Mouse (Mus musculus): ENCODE data around the gene Gm49325. TPM values are rescaled to one million over a fixed set of nuclear protein-coding genes. Genes with fewer than 3 reads are reported as not detected.

Gene Gm49325
- polyA plus RNA-seq, 1 experiment from 2014 or later, result 4.8 TPM

DNA sequence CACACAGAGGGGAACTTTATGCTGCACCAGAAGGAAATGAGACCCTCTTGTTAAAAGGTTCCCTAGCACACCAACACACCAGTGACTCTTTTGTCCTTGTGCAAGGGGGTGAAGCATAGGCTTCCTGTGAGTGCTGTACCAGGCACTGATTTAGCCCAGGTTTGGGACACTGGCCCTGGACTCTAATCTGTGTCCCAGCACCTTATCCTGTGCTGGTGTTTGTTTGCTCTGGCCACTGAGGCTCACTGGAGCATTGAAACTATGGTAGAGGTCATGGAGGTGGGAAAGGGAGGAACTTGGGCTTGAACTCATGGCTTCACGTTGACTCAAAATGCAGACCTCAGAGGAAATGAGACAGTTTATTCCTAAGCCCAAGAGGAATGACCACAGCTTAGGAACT lies 32.8 kb upstream of the Gm49325 start:
- H3K9me3 ChIP-seq, result no peaks in the 10 kb centered on the region
- WGBS, result 75% methylated on average over 1 of the region's 1 CpGs
- no peak overlapping the region for H3K9ac ChIP-seq
- H3K4me3 ChIP-seq (replicated peaks), result no peak overlapping the region
- no peaks in the 10 kb centered on the region for H3K27me3 ChIP-seq (replicated peaks)
- H3K36me3 ChIP-seq, result no peaks in the 10 kb centered on the region
- H3K4me2 ChIP-seq, result no peak overlapping the region
- ATAC-seq (ENCODE audit: insufficient read depth, low FRiP score, low read depth), result no peak
- H3K4me1 ChIP-seq, result peaks cover 3% of the 10 kb centered on the region; the same call in 1 of the 2 replicates
- H3K27ac ChIP-seq, result 0 out of 2 replicates have a peak overlapping the region, but pooled peaks have one; percentile 37

DNA sequence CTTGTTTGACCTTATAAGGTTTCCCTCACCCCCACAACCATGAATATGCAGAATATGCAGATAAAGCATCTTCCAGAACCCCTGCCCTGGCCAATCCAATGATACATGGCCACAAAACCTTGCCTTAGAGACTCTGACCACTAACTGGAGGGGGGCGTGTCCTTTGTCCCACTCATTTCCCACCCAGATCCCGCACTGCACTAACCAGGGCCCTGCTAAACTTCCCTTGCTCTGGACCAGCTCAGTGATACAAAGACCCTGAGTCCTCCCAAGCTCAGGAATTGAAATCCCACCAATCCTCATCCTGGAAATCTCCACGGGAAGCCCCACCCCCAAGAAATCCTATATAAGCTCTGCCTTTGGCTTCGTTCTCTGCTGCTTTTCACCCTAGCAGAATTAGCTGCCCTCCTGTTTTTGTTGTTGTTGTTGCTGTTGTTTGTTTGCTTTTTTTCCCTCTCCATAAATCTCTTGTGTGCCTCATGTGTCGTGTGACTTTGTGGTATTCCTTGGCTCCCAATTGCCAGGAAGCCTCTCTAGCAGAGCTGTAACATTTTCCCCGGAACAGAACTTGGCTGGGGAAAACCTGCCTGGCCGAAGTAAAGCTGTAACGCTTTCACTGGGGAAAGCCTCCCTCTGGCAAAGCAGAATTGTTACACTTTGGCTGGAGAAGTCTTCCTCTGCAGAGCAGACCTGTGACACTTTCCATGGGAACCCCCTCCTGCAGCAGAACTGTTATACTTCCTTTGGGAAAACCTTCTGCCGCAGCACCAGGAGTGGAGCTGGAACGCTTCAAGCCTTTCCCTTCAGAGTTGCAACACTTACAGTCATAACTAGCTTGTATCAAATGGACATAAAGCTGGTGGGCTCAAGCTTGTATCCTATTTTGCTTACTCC lies 25.7 kb upstream of the Gm49325 start:
- ATAC-seq (ENCODE audit: insufficient read depth, low FRiP score, low read depth), result no peak
- 0 out of 2 replicates have a peak overlapping the region, but pooled peaks have one; percentile 22 for H3K27ac ChIP-seq
- no peak overlapping the region for H3K9ac ChIP-seq
- no peaks in the 10 kb centered on the region for H3K9me3 ChIP-seq
- H3K36me3 ChIP-seq, result no peaks in the 10 kb centered on the region
- H3K4me3 ChIP-seq (replicated peaks), result no peak overlapping the region
- no peak overlapping the region for H3K4me2 ChIP-seq
- WGBS, result 58% methylated on average over 10 of the region's 10 CpGs
- H3K27me3 ChIP-seq (replicated peaks), result no peaks in the 10 kb centered on the region
- peaks cover 28% of the 10 kb centered on the region for H3K4me1 ChIP-seq

DNA sequence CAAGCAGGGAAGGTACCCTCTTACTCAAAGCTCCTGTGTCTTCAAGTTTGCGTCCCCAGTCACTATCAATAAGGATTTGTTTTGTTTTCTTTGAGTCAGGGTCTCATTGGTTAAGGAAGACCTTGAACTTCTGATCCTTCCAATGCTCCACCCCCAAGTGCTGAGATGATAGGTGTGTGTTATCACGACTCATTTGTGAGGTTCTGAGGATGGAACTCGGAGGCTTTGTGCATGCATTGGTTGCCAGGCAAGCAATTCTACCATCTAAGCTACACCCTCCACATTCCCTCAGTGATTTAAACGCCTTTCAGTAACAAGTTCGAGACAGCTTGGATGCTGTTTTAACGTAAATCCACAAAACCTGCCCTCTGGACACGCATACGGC lies 25.0 kb upstream of the Gm49325 start:
- no peaks in the 10 kb centered on the region for H3K27me3 ChIP-seq (replicated peaks)
- H3K4me1 ChIP-seq, result peaks cover 28% of the 10 kb centered on the region
- no peaks in the 10 kb centered on the region for H3K9me3 ChIP-seq
- H3K9ac ChIP-seq, result peak overlapping the region; percentile 24; the same call in 1 of the 2 replicates
- peak overlapping the region; percentile 65 for H3K4me2 ChIP-seq
- peak overlapping the region; percentile 83 for H3K27ac ChIP-seq
- H3K36me3 ChIP-seq, result no peaks in the 10 kb centered on the region
- ATAC-seq (ENCODE audit: insufficient read depth, low FRiP score, low read depth), result 0 out of 2 replicates have a peak, but pooled peaks have one; percentile 4
- H3K4me3 ChIP-seq (replicated peaks), result peak overlapping the region; percentile 84
- WGBS, result 4% methylated on average over 8 of the region's 8 CpGs

DNA sequence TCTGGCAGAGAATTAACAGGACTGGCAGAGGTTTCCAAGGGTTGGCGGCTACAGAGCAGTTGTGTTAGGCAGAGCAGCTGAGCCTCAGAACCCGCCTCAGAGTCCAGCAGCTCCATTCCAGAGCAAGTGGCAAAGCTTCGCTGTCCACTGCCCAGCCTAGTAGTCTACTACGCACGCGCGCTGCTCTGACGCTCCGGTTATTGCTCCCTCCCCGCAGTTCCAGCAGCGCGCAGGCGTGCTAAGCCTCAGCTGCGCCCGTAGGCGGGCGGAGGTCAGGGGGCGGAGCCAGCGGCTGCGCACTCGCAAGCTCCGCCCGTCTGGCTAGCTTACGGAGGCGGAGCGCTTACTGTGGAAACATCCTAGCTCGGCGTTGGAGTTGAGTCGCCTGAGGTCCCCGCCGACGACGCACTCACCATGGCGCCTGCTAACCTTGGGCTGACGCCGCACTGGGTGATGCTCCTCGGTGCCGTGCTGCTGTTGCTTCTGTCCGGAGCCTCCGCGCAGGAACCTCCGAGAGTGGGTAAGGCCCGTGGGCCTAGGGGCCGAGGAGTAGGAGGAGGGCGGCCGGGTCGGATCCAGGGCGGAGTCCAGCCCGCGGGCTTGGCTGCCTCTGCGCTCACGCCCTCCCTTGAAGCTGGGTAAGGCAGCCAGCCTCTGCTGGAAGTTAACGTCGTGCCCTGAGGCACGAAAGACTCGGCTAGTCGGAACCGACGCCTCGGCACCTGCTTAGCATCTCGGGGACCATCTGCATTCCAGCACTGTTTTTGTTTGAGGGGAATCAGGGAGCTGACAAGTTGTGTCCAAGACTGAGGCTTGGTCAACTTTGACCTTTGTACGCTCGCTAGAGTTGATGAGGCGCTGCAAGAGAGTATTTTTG lies 24.4 kb upstream of the Gm49325 start, which contains the start of gene Pttg1ip:
Gene Pttg1ip, plus strand, starts transcription at position 313 of the 877 bp plus-strand sequence.
- Histone ChIP-seq H3K9ac (peak within 1 kb of the TSS; percentile 93), H3K4me1 (peaks cover 28% of the 10 kb centered on the region), H3K4me3 (replicated peaks) (peak within 1 kb of the TSS; percentile 84), H3K9me3 (no peaks in the 10 kb centered on the region), H3K27me3 (replicated peaks) (no peaks in the 10 kb centered on the region), H3K27ac (peak within 1 kb of the TSS; percentile 97), H3K36me3 (no peaks in the 10 kb centered on the region), H3K4me2 (peak within 1 kb of the TSS; percentile 65)
- under 1% methylated on average over 64 of the region's 64 CpGs for WGBS
- ATAC-seq (ENCODE audit: insufficient read depth, low FRiP score, low read depth), result peak; percentile 96

DNA sequence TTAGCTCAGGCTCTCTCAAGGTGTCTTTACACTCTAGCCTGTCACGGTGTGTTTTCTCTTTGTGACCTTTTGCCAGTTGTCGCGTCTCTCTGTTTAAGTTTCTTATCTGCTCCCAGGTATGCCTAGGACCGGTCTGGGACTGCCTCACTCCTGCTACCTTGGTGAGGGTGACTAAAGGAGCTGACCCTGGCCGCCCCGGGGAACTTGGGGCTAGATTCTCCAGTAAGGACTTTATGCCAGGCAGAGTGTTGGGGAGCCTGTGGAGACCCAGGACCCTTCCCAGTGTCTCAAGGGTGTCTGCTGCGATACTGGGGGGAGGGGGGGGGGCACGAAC lies 23.7 kb upstream of the Gm49325 start:
- ATAC-seq (ENCODE audit: insufficient read depth, low FRiP score, low read depth), result peak; percentile 29; the same call in 1 of the 2 replicates
- H3K36me3 ChIP-seq, result peaks cover 3% of the 10 kb centered on the region; the same call in 1 of the 2 replicates

DNA sequence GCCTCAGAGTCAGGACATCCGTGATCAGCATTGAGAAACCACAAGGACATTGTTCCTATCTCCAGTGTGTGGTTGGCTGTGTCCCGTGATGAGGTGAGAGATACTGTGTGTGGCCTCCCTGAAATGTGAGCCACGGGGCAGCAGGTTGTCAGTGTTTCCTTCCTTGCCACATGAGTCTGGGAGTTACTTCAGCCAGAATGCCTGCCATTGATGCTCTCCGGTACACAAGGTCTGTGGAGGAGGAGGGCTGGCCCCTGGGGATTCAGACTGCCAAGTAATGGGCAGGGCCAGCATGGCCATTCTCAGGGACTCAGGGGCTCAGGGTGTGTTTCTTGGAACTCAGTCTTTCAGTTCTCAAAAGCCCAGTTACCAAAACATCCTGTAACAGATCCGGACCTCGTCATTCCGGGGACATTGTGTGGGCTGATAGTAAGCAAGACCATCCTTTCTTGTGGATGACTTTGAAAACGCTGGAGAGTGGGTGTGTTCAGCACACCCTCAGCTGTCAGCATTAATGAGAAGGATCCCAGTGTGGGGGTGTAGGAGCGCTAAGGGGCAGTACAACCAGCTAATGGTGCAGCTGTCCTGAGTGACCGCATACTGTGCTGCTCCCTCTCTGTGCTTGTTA lies 22.1 kb upstream of the Gm49325 start:
- WGBS, result 67% methylated on average over 10 of the region's 10 CpGs
- Histone ChIP-seq H3K9me3 (no peaks in the 10 kb centered on the region), H3K27ac (no peak overlapping the region), H3K4me2 (peak overlapping the region; percentile 28), H3K9ac (no peak overlapping the region), H3K4me3 (replicated peaks) (no peak overlapping the region), H3K27me3 (replicated peaks) (no peaks in the 10 kb centered on the region), H3K36me3 (peaks cover 12% of the 10 kb centered on the region; the same call in 1 of the 2 replicates), H3K4me1 (peaks cover 37% of the 10 kb centered on the region)
- ATAC-seq (ENCODE audit: insufficient read depth, low FRiP score, low read depth), result no peak

More for the DNA sequence above, 23.7 kb upstream of the Gm49325 start:
- peak overlapping the region; percentile 65 for H3K4me2 ChIP-seq
- H3K9ac ChIP-seq, result peak overlapping the region; percentile 93
- WGBS, result 8% methylated on average over 8 of the region's 8 CpGs
- H3K27ac ChIP-seq, result peak overlapping the region; percentile 97
- no peaks in the 10 kb centered on the region for H3K9me3 ChIP-seq
- H3K4me3 ChIP-seq (replicated peaks), result peak overlapping the region; percentile 84
- H3K27me3 ChIP-seq (replicated peaks), result no peaks in the 10 kb centered on the region
- H3K4me1 ChIP-seq, result peaks cover 33% of the 10 kb centered on the region

DNA sequence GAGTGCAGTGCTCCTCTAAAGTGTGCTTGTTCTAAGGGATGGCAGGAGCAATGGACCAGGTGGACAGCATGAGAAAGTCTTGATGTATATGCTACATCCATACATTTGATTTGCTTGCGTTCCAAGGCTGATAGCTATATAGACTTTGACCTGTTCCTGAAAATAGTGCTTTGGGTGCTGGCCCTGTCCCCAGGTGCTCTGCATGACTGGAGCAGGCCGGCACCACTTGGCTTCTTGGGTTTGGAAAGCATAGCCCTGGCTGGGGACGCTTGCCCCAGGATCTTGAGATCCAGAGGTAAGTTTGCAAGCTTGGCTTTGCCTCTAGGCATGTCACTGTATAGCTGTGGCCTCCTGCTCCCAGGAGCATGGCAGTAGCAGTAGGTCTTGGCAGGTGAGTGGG lies 19.4 kb upstream of the Gm49325 start:
- no peak for ATAC-seq (ENCODE audit: insufficient read depth, low FRiP score, low read depth)
- 84% methylated on average over 3 of the region's 3 CpGs for WGBS

DNA sequence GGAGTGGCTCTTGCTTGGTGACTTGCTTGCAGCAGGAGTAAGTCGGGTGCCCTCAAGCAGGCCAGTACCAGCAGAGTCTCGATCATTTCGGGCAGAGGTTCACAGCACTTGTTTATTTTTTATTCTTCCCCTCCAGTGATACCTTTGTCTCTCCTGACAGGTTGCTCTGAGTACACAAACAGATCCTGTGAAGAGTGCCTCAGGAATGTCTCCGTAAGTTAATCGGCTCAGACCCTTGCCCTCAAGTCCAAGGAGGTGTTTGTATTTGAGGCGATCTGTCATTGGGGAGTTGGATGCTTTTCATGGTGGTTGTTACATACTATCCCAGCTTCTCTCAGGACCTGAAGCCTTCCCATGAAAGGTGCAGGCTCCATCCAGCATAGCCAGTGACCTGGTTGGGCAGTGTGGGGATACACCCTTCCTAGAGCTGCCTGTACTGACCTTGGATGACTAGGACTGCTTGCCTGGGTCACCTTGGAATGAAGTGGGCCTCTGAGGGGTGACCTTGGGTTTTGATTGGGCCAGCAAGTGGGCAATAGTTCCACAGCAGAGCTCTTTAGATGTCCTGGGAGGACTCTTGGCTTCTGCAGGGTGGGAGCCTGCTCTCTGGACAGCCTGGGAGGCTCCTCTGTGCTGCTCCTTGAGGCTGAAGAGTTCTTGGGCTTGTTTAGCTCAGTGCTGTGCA lies 18.8 kb upstream of the Gm49325 start:
- ATAC-seq (ENCODE audit: insufficient read depth, low FRiP score, low read depth), result no peak
- H3K27me3 ChIP-seq (replicated peaks), result no peaks in the 10 kb centered on the region
- no peak overlapping the region for H3K27ac ChIP-seq
- no peak overlapping the region for H3K9ac ChIP-seq
- H3K4me1 ChIP-seq, result peaks cover 40% of the 10 kb centered on the region
- no peak overlapping the region for H3K4me3 ChIP-seq (replicated peaks)
- H3K36me3 ChIP-seq, result peaks cover 21% of the 10 kb centered on the region; the same call in 1 of the 2 replicates
- 66% methylated on average over 6 of the region's 6 CpGs for WGBS
- H3K9me3 ChIP-seq, result no peaks in the 10 kb centered on the region
- no peak overlapping the region for H3K4me2 ChIP-seq

More for the DNA sequence above, 19.4 kb upstream of the Gm49325 start:
- H3K9me3 ChIP-seq, result no peaks in the 10 kb centered on the region
- H3K4me2 ChIP-seq, result no peak overlapping the region
- no peak overlapping the region for H3K27ac ChIP-seq
- no peaks in the 10 kb centered on the region for H3K27me3 ChIP-seq (replicated peaks)
- no peak overlapping the region for H3K4me3 ChIP-seq (replicated peaks)
- no peak overlapping the region for H3K9ac ChIP-seq
- peaks cover 42% of the 10 kb centered on the region for H3K4me1 ChIP-seq
- peaks cover 21% of the 10 kb centered on the region; the same call in 1 of the 2 replicates for H3K36me3 ChIP-seq

DNA sequence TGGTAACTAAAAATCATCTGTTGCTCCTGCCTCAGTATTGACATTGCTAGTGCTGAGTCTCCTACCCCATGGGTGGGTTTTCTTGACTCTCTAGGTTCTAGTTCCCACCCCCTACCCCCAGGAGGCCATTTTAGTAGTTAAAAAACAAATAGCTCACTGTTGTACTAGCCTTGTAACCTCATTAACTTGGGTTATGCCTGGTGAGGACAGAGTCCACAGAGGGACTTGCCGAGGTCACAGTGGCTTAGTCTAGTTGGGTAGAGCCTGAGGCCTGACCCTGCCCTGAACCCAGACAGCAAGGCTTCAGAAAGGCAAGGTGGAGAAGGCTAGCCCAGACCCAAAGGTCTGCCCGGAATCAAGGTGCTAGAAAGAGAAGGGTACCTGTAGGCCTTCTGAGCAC lies 18.0 kb upstream of the Gm49325 start:
- Histone ChIP-seq H3K27ac (no peak overlapping the region), H3K4me2 (no peak overlapping the region), H3K9ac (no peak overlapping the region), H3K4me3 (replicated peaks) (no peak overlapping the region), H3K27me3 (replicated peaks) (no peaks in the 10 kb centered on the region), H3K9me3 (no peaks in the 10 kb centered on the region), H3K4me1 (peaks cover 32% of the 10 kb centered on the region), H3K36me3 (peaks cover 21% of the 10 kb centered on the region)
- 88% methylated on average over 2 of the region's 2 CpGs for WGBS
- no peak for ATAC-seq (ENCODE audit: insufficient read depth, low FRiP score, low read depth)

DNA sequence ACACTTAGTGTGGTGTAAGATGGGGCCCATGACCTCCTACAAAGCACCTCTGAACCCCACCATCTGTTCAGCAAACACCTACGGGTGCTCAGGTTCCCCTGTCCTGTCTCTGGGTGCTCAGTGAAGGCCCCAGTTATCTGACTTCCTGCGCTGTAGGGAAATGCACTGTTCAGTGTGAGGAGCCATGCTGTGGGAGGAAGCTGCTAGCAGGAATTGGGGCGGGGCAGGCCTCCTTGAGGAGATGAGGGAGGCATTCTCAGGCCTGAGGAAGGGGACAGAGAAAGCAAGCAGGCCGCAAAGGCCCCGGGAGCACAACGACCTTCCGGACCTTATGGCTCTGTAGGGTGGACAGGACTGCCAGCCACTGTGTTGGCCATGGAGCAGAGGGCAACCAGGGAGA lies 16.9 kb upstream of the Gm49325 start:
- Histone ChIP-seq H3K4me1 (peaks cover 27% of the 10 kb centered on the region), H3K9me3 (no peaks in the 10 kb centered on the region), H3K27me3 (replicated peaks) (no peaks in the 10 kb centered on the region), H3K4me3 (replicated peaks) (no peak overlapping the region), H3K36me3 (peaks cover 32% of the 10 kb centered on the region), H3K9ac (no peak overlapping the region), H3K27ac (no peak overlapping the region), H3K4me2 (no peak overlapping the region)
- no peak for ATAC-seq (ENCODE audit: insufficient read depth, low FRiP score, low read depth)
- 77% methylated on average over 7 of the region's 7 CpGs for WGBS

DNA sequence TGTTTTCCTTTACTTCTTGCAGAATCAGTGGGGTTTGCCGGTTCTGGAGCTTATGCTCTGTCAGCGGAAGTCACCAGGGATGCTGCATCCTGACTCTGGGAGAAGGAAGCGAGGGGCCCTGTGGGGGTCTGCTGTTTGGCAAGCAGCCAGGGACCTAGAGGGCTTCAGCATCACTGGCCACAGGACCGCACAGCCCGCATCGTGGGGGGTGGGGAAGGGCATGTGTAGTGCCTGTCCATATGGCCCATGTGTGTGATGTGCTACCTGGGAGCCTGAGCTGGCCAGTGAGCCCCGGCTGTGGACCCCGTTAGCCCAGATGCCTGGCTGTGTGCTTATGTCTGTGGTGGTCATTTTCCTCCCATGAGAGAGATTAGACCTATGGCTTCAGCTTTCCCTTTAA lies 16.2 kb upstream of the Gm49325 start:
- ATAC-seq (ENCODE audit: insufficient read depth, low FRiP score, low read depth), result no peak
- H3K36me3 ChIP-seq, result peaks cover 38% of the 10 kb centered on the region
- no peak overlapping the region for H3K4me2 ChIP-seq
- peaks cover 27% of the 10 kb centered on the region for H3K4me1 ChIP-seq
- no peaks in the 10 kb centered on the region for H3K27me3 ChIP-seq (replicated peaks)
- H3K9me3 ChIP-seq, result no peaks in the 10 kb centered on the region
- no peak overlapping the region for H3K4me3 ChIP-seq (replicated peaks)
- no peak overlapping the region for H3K9ac ChIP-seq
- 70% methylated on average over 8 of the region's 8 CpGs for WGBS
- H3K27ac ChIP-seq, result no peak overlapping the region
